Mouse (Mus musculus): Measurements from ENCODE around the gene S100a16.

S100a16 gene

GRCm38 (mm10) chr3:90583893-90584292 is 46.8 kb downstream of the S100a16 start:
- in situ Hi-C loops (cut with MboI): loop anchor here (5.0 kb wide), 1 partner anchor 33 kb away; no protein-coding TSS in a partner anchor

GRCm38 (mm10) chr3:90585595-90585994 is 48.5 kb downstream of the S100a16 start:
- in situ Hi-C loops (cut with MboI): no loop called here

- in situ Hi-C loops (cut with MboI): no loop called here
Observed at GRCm38 (mm10) chr3:90586016-90586643, 49.1 kb downstream of the S100a16 start.

- in situ Hi-C loops (cut with MboI): no loop called here
Observed at GRCm38 (mm10) chr3:90586906-90587305, 49.9 kb downstream of the S100a16 start.

- in situ Hi-C loops (cut with MboI): no loop called here
Observed at GRCm38 (mm10) chr3:90587361-90588101, 50.5 kb downstream of the S100a16 start.

- in situ Hi-C loops (cut with MboI): no loop called here
Observed at GRCm38 (mm10) chr3:90589390-90589789, 52.3 kb downstream of the S100a16 start.

- in situ Hi-C loops (cut with MboI): no loop called here
Observed at GRCm38 (mm10) chr3:90589947-90590346, 52.9 kb downstream of the S100a16 start, which contains the start of gene S100a2. Gene S100a2 (plus strand): TSS chr3:90590247.

Data from mature B cell (primary cell).